Mouse (Mus musculus) liver, adult 2 months (tissue): ENCODE results near the gene Rpl11.

Source experiments
- CTCF ChIP-seq: fragments of 200-500 bp; IDR thresholded peaks from 2 replicates; pipeline ENCODE4 v1.5.1; 2011; ENCODE audit warnings: low read depth, low read length, control low read depth
- POLR2A ChIP-seq: fragments of 200-500 bp; IDR thresholded peaks from 2 replicates; pipeline ENCODE4 v1.6.1; 2011; ENCODE audit warnings: low read length, control low read depth; ENCODE audit not compliant: insufficient read depth; ENCODE audit errors: extremely low read depth

- TF ChIP-seq POLR2A (no peak), CTCF (no peak)
These were observed 25.4 kb upstream of the Rpl11 start for GRCm38 (mm10) chr4:136078649-136079048.
